9 mouse cellular contexts compared by ENCODE assay signal in the genomic region with DNA sequence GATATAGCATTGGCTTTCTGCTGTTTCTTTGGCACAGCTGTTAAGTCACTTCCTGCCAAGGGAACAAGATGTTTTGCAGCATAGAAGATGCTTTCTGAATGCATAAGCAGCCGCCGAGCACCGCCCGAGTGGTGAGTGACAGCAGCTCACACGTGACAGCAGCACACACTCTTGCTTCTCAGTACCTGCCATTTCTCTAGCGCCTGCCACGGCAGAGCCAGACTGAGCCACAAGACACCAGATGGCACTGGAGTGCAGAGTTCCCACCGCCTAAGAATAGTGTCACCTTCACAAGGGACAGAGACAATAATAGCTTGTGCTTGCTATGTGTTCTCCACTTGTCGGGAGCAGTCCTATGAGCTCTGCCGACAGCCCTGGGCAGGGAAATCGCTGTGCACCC. TPM values are rescaled to one million over a fixed set of nuclear protein-coding genes. Genes with fewer than 3 reads are reported as not detected.
DNase-seq lines count a peak whose midpoint lies in the region; ATAC-seq lines count a peak whose summit lies in the region.
"Had no signal": no experiment of that assay in that cellular context is flagged by ENCODE, and none has a peak within 500 bp of the region (broad histone marks: within the 10 kb centered on the region; RNA-seq: fewer than 3 reads in every experiment).

No protein-coding gene starts in this region.

- peak; percentile 39 for DNase-seq in gastrocnemius, postnatal 25 days
- DNase-seq in gastrocnemius, postnatal 4 days (ENCODE audit: low spot score in 2 of 2), result no peak
- peak; percentile 83 to 88 for DNase-seq in frontal cortex, adult 2 months (ENCODE audit: extremely low spot score in 1 of 2, low spot score in 1 of 2)
- peak; percentile 20 for DNase-seq in induced T-regulatory cell, adult 2 months (ENCODE audit: low read depth)
- peak; percentile 60 for DNase-seq in retina, postnatal 1 day
- no peak for DNase-seq in urinary bladder, adult 2 months (ENCODE audit: low spot score)
- DNase-seq in urinary bladder, postnatal 25 days (ENCODE audit: low spot score), result no peak

- peak; percentile 46 for ATAC-seq in activated CD4-positive, CD25-positive, alpha-beta regulatory T cell, adult 4 months

RNA-seq across cellular contexts. Expression of a gene that starts 23.9 kb away (rescaled TPM):
- total RNA-seq in gastrocnemius, postnatal 25 days (2021), result 10 to 100 TPM; 87.0 to 94.0 TPM
- 10 to 100 TPM; 37.2 to 45.8 TPM for total RNA-seq in gastrocnemius, postnatal 4 days (2021)
- polyA plus RNA-seq in activated CD4-positive, CD25-positive, alpha-beta regulatory T cell, adult 4 months (2017; shearing (Covaris generic)), result not detected
- polyA plus RNA-seq in frontal cortex, adult 2 months (2012; rRNA removed), result 45.5 and 50.1 TPM in 2 replicates
- 9.1 and 10.5 TPM in 2 replicates for polyA plus RNA-seq in urinary bladder, adult 2 months (2012; rRNA removed)
- polyA plus RNA-seq: liver, embryonic 15.5 days had no signal

RNA-seq across cellular contexts. Expression of a gene that starts 34.5 kb away (rescaled TPM):
- total RNA-seq in gastrocnemius, postnatal 25 days (2021), result under 1 TPM; 0.41 to 0.46 TPM
- total RNA-seq in gastrocnemius, postnatal 4 days (2021), result 1 to 10 TPM; 1.2 to 1.4 TPM
- not detected for polyA plus RNA-seq in activated CD4-positive, CD25-positive, alpha-beta regulatory T cell, adult 4 months (2017; shearing (Covaris generic))
- 182 and 214 TPM in 2 replicates for polyA plus RNA-seq in frontal cortex, adult 2 months (2012; rRNA removed)
- 15.9 and 21.1 TPM in 2 replicates for polyA plus RNA-seq in urinary bladder, adult 2 months (2012; rRNA removed)

Comparison
In these comparisons a context has a peak if more than half of its experiments do, and no peak if none do; other contexts are left out.
1. DNase-seq: peak in gastrocnemius, postnatal 25 days (single experiment), frontal cortex, adult 2 months (2 of 2), induced T-regulatory cell, adult 2 months (single experiment) and retina, postnatal 1 day (single experiment); none in gastrocnemius, postnatal 4 days (0 of 2), urinary bladder, adult 2 months (single experiment) and urinary bladder, postnatal 25 days (single experiment).
2. RNA of a gene that starts 34.5 kb away (polyA plus RNA-seq): 182 to 214 TPM in frontal cortex, adult 2 months and 15.9 to 21.1 TPM in urinary bladder, adult 2 months; not detected in activated CD4-positive, CD25-positive, alpha-beta regulatory T cell, adult 4 months; every median in the first group is over 10 times any median in the second.